Mouse (Mus musculus) liver, adult 2 months (tissue): Measurements from ENCODE around the gene Ctr9. TPM values are rescaled to one million over a fixed set of nuclear protein-coding genes. Genes with fewer than 3 reads are reported as not detected.

Source experiments
- DNase-seq: peaks from one replicate; pipeline ENCODE4 v3.0.0-alpha.2; 2011; ENCODE audit warnings: low read depth, low spot score; ENCODE audit errors: extremely low read depth
- H3K27ac ChIP-seq: fragments of 200-500 bp; replicated peaks from 2 replicates; pipeline ENCODE4 v1.5.1; 2012; ENCODE audit warnings: low read depth, mild to moderate bottlenecking, control low read depth, inconsistent platforms, low read length; ENCODE audit not compliant: insufficient read depth
- H3K27me3 ChIP-seq: fragments of 200-500 bp; 2 replicates; pipeline ENCODE4 v1.6.1; 2012; ENCODE audit warnings: mild to moderate bottlenecking, moderate library complexity, low read length, inconsistent platforms; ENCODE audit not compliant: control insufficient read depth, insufficient read depth
- H3K36me3 ChIP-seq: fragments of 200-500 bp; 2 replicates; pipeline ENCODE4 v1.6.1; 2012; ENCODE audit warnings: low read length, inconsistent platforms; ENCODE audit not compliant: control insufficient read depth, insufficient read depth
- H3K4me1 ChIP-seq: fragments of 200-500 bp; 2 replicates; pipeline ENCODE4 v1.6.1; 2011; ENCODE audit warnings: low read length; ENCODE audit not compliant: control insufficient read depth, insufficient read depth
- H3K4me3 ChIP-seq: fragments of 200-500 bp; 2 replicates; pipeline ENCODE4 v1.5.1; 2011; ENCODE audit warnings: low read depth, mild to moderate bottlenecking, control low read depth, low read length, moderate library complexity; ENCODE audit not compliant: insufficient read depth
- H3K79me2 ChIP-seq: fragments of 200-500 bp; 2 replicates; pipeline ENCODE4 v1.6.1; 2012; ENCODE audit warnings: inconsistent platforms, mild to moderate bottlenecking, low read length, moderate library complexity; ENCODE audit not compliant: control insufficient read depth, insufficient read depth
- H3K9ac ChIP-seq: fragments of 200-500 bp; 2 replicates; pipeline ENCODE4 v1.6.1; 2012; ENCODE audit warnings: low read depth, mild to moderate bottlenecking, control low read depth, inconsistent platforms, low read length
- CTCF ChIP-seq: fragments of 200-500 bp; IDR thresholded peaks from 2 replicates; pipeline ENCODE4 v1.5.1; 2011; ENCODE audit warnings: low read depth, low read length, control low read depth
- POLR2A ChIP-seq: fragments of 200-500 bp; IDR thresholded peaks from 2 replicates; pipeline ENCODE4 v1.6.1; 2011; ENCODE audit warnings: low read length, control low read depth; ENCODE audit not compliant: insufficient read depth; ENCODE audit errors: extremely low read depth
- WGBS: fragments of 180-500 bp; shearing (Covaris S2); methylation state at CpG from one replicate; pipeline ENCODE4 v1.1.7; 2018; 5-methylcytosine and 5-hydroxymethylcytosine counted together
- polyA plus RNA-seq: library from polyadenylated mRNA; depleted of rRNA; stranded (reverse); fragments of >200 nt; gene quantifications from 2 replicates; pipeline ENCODE4 v1.2.3, GENCODE M21; 2012
- total RNA-seq: library from RNA; depleted of rRNA; stranded (reverse); fragments of >200 nt; gene quantifications from 2 replicates; pipeline ENCODE4 v1.2.3, GENCODE M21; 2014

Ctr9 gene
- total and polyA plus RNA-seq, 2 experiments, result 6.0 to 17.1 TPM

- DNase-seq, result peak; percentile 44
- H3K9ac ChIP-seq, result peak overlapping the region; percentile 95
- peak overlapping the region; percentile 93 for H3K27ac ChIP-seq
- H3K27me3 ChIP-seq, result no peaks in the 10 kb centered on the region
- TF ChIP-seq POLR2A (0 out of 2 replicates have a peak, but pooled peaks have one; percentile 36), CTCF (no peak)
- peaks cover 41% of the 10 kb centered on the region for H3K36me3 ChIP-seq
- WGBS, result under 1% methylated on average over 83 of the region's 83 CpGs
- peaks cover 7% of the 10 kb centered on the region; the same call in 1 of the 2 replicates for H3K79me2 ChIP-seq
- peak overlapping the region; percentile 92 for H3K4me3 ChIP-seq
- peaks cover 10% of the 10 kb centered on the region; the same call in 1 of the 2 replicates for H3K4me1 ChIP-seq
These were observed 53.5 kb downstream of the Ctr9 start for GRCm38 (mm10) chr7:111082043-111082821.

DNA sequence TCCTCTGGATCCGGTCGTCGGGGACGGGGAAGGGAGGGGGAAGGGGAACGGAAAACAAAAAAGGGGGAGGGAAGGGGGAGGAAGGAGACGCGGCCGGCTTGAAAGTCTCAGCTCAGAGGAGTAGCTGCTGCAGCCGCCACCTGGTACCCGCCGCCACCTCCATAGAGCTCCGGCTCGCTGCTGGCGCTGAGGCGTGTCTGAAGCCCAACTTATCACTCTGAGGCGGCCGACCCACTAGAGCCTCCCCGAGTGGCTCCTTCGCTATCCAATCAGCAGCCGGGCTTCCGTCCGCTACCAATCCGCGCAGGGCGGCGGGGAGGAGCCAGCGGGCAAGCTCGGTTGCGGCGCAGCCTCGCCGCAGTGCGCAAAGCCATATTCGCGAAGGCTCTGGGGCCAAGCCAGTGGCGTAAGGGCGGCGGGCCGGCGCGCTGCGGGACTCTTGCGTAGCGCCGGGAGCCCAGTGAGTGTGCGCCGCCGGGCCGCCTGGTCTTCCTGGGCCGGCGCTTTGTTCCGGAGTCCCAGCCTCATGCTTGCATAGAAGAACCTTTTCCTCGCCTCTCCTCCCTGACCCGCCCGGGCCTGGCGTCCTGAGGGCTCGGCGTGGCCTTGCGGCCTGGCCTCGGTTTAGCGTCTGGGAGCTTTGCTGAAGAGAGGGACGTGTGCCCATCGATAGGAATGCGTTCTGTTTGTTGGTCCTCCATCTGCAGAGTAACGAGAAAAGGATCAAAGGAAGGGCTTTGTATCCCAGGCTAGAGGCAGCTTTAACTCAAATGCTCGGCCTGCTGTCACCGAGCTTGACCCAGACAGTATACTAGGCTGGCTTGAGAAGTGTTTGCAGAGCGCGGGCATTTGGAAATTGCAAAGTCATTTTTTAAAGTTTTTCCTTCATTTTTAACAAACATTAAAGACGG, 54.3 kb downstream of the Ctr9 start, which contains the start of gene Eif4g2:
Eif4g2 (minus strand) TSS at position 209 of the 911 bp plus-strand sequence.
- peaks cover 33% of the 10 kb centered on the region for H3K36me3 ChIP-seq
- H3K79me2 ChIP-seq, result peaks cover 7% of the 10 kb centered on the region; the same call in 1 of the 2 replicates
- H3K27ac ChIP-seq, result peak within 1 kb of the TSS; percentile 93
- peak within 1 kb of the TSS; percentile 95 for H3K9ac ChIP-seq
- WGBS, result under 1% methylated on average over 70 of the region's 70 CpGs
- DNase-seq, result peak; percentile 92
- TF ChIP-seq CTCF (no peak), POLR2A (peak; percentile 98)
- H3K4me1 ChIP-seq, result peaks cover 10% of the 10 kb centered on the region; the same call in 1 of the 2 replicates
- H3K4me3 ChIP-seq, result peak within 1 kb of the TSS; percentile 92
- no peaks in the 10 kb centered on the region for H3K27me3 ChIP-seq

- H3K36me3 ChIP-seq, result peaks cover 28% of the 10 kb centered on the region
- peak overlapping the region; percentile 86 for H3K27ac ChIP-seq
- H3K4me1 ChIP-seq, result peaks cover 10% of the 10 kb centered on the region; the same call in 1 of the 2 replicates
- peaks cover 7% of the 10 kb centered on the region; the same call in 1 of the 2 replicates for H3K79me2 ChIP-seq
- peak overlapping the region; percentile 77; the same call in 1 of the 2 replicates for H3K4me3 ChIP-seq
- no peaks in the 10 kb centered on the region for H3K27me3 ChIP-seq
- WGBS, result 6% methylated on average over 4 of the region's 4 CpGs
- no peak for TF ChIP-seq CTCF
- no peak for TF ChIP-seq POLR2A
- no peak overlapping the region for H3K9ac ChIP-seq
- no peak for DNase-seq
These were observed 55.0 kb downstream of the Ctr9 start for GRCm38 (mm10) chr7:111083733-111084120.

- no peak overlapping the region for H3K27ac ChIP-seq
- TF ChIP-seq POLR2A (no peak), CTCF (no peak)
These were observed 55.7 kb downstream of the Ctr9 start for GRCm38 (mm10) chr7:111084443-111084842.

DNA sequence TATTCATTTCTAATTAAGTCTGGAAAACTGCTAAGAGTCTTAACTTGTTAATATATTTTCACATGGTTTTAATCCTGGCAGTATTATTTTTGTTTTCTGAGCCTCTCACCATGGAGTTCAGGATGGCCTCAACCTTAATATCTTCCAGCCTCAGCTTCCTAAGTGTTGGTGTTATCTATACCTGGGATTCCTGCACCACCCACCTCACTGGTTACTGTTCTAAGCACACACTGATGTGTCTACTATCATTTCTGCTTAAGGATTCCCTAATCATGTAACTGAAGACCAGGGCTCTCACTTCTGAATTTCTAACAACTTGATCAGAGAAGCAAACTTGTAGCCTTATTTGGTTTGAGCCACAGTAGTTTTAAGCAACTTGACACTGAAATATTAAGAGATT, 56.4 kb downstream of the Ctr9 start:
- Histone ChIP-seq H3K4me3 (no peak overlapping the region), H3K4me1 (peaks cover 7% of the 10 kb centered on the region; the same call in 1 of the 2 replicates), H3K36me3 (peaks cover 15% of the 10 kb centered on the region), H3K79me2 (peaks cover 7% of the 10 kb centered on the region; the same call in 1 of the 2 replicates), H3K9ac (no peak overlapping the region), H3K27me3 (no peaks in the 10 kb centered on the region), H3K27ac (no peak overlapping the region)
- no peak for DNase-seq
- TF ChIP-seq POLR2A (no peak), CTCF (no peak)

More at GRCm38 (mm10) chr7:111084443-111084842, 55.7 kb downstream of the Ctr9 start:
- WGBS, result 41% methylated on average over 2 of the region's 2 CpGs
- Histone ChIP-seq H3K9ac (no peak overlapping the region), H3K4me3 (no peak overlapping the region), H3K79me2 (peaks cover 7% of the 10 kb centered on the region; the same call in 1 of the 2 replicates), H3K4me1 (peaks cover 10% of the 10 kb centered on the region; the same call in 1 of the 2 replicates), H3K36me3 (peaks cover 22% of the 10 kb centered on the region), H3K27me3 (no peaks in the 10 kb centered on the region)
- DNase-seq, result no peak
